Mouse (Mus musculus): ENCODE measurements around the gene Anapc10.
A peak's percentile ranks its signal among the peaks of the same experiment; 100 is the strongest.
"Not testable (repeated sequence)": the region's sequence is repeated elsewhere in the genome, so short reads cannot be mapped to it uniquely, and the experiment has no call there.

Anapc10 gene

DNA sequence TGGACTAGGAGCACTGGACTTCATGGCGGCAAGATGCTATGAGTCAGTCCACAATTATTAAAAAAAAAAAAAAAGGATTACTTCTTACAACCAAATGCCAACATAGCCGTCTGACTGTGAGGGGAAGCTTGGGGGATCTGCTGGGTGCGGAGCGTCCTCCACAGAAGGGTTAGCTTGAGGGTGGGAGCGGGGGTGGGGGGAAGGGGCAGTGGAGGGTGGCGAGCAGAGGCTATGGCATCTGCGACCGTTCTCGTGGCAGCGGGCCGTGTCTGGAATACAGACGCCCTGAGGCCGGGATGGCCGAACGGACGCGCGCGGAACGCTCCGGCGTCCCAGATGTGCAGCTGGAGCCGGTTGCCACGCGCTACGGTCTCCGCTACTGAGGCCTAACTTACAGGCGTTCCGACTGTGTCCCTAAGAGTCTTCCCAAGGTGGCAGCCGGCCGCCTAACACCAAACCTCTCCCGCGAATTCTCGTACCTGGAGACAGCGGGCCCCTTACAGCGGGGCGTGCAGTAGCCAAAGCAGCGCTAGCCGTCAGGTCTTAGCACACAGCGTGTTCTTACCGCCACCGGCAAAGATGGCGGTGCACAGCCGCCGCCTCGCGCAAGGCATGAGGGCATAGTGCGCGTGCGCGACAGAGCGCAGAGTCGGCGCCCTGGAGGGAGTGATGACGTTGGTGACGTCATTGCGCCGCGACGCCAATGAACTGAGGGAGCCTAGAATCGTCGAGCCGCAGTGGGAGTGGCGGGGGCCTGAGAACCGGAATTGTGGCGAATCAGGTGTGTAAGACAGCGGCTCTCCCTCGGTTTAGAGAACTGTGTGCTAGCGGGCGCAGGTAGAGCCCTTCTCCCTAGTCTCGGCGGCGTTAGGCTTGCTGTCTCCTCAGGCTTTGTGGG lies at the start of gene Anapc10, which contains the start of gene Abce1:
Gene Anapc10, plus strand, starts transcription at position 757 of the 898 bp plus-strand sequence.
Gene Abce1, minus strand, starts transcription at position 677 of the 898 bp plus-strand sequence.
- peak; percentile 98 for DNase-seq (ENCODE audit: low spot score)

DNA sequence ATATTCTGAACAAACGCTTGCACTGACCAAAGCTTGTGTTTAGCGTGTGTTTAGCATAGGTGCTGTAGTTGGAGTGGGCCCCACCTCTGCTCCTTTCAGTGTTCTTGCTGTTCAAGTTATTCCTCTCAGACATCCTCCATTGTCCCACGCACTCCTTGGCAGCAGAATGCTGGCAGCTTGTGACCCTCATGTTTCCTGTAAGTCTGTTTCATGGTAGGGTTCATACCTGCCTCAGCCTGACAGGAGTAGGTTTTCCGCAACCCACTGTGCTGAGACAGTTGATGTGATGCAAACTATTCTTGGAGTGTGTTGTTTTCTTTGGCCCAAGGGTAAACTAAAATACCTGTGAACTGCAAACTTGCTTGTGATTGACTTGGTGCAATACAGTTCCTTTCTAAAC lies 35.2 kb upstream of the Anapc10 start:
- DNase-seq (ENCODE audit: low spot score): no peak

DNA sequence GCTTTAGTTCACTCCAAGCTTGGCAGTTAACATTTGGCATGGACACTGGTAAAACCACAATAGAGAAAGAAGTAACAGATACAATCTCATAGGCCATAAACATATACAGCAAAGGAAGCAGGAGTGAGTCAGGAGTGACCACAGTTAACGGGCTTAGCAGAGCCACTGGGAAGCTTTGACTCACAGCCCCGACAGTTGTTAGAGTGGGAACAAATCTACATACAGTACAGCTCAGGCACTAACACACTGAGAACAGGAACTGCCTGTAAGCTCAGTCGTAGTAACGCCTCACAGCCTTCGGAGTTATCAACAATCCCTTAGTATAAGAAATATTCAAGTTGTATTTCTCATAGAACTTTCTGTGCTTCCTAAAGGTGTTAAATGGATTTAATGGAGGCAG lies 32.6 kb upstream of the Anapc10 start:
- DNase-seq (ENCODE audit: low spot score): no peak

DNA sequence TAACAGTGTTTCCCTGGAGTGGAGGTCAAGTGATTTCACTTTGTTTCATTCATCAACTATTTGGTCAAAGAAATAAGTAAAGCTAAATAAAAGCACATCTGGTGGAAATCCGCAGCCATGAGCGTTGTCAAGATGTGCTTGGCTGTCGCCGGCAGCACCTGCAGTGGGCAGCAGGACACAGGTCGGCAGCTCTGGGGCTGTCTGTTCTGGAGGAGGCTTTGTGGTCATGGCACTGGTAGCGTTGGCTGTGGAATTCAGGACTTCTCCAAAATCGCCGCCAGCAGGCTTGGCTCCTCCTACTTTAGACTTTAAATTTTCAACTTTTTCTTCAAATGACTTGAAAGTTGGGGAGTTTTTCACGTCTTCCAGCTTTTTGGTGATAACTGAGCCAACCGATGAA lies 31.5 kb upstream of the Anapc10 start:
- not testable (repeated sequence) for DNase-seq (ENCODE audit: low spot score)

DNA sequence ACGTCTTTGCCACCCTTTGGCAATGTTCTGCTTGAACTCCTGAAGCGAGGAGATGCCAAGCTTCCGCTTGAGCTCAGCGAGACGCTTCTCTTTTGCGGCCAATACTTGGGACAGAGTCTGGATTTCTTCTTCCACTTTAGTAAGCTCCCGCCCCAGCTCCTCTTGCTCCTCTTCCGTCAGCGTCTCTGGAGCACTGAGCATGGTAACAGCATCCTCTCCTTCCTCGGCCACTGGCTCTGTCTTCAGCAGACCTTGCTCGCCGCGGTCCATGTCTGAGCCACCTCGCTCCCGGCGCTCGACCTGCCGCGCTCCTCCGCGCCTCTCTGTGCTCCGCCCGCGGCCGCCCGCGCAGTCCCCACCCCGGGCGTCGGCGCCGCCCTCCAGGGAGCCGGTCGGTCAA lies 31.1 kb upstream of the Anapc10 start:
- DNase-seq (ENCODE audit: low spot score): peak; percentile 36

DNA sequence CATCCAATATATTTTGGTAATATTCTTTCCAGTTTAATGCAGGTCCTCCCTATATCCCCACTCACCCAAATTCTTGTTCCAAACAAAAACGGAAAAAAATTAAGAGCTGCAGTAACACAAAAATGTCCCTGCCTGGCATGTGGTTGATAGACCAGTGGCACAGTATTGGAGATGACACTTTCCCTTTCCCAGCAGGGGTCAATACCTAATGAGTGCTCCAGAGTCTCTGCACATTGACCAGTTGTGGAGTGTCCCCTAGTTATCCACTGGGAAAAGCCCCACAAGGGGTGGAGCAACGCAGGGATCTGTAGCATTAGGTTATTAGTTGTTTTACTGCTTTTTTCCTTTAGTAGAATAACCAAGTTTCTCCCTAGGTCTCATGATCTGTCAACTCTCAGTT lies 30.7 kb upstream of the Anapc10 start:
- DNase-seq (ENCODE audit: low spot score): no peak

DNA sequence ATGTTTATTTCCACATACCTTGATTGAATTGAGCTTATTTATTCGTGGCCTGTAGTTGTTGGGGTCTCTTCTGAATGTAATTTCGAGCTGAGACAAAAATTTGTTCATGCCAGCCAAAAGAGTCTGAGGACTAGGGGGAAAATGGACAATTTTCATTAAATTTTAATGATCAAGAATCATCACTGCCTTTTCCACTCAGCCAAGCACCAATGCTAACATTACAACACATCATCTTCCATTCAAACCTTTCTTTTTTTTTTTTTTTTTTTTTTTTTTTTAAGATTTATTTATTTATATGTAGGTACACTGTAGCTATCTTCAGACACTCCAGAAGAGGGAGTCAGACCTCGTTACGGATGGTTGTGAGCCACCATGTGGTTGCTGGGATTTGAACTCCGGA lies 25.7 kb upstream of the Anapc10 start:
- not testable (repeated sequence) for DNase-seq (ENCODE audit: low spot score)

DNA sequence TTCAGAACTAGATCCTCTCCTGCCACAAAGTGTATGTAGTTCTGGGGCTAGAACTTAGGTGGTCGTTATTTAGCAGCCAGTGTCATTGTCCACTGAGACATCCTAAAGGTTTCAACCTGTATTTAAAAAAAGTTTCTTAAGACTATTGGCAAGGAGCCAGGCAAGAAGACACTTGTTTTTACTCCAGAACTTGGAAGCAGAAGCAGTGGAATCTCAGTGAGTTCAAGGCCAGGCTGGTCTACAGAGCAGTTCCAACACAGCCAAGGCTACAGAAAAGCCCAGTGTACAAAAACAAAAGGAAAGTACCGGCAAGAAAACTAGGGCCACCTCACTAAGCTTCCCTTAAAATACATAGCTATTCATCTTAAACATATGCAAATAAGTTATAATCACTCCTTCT lies 19.1 kb upstream of the Anapc10 start:
- peak; percentile 10 for DNase-seq (ENCODE audit: low spot score)

DNA sequence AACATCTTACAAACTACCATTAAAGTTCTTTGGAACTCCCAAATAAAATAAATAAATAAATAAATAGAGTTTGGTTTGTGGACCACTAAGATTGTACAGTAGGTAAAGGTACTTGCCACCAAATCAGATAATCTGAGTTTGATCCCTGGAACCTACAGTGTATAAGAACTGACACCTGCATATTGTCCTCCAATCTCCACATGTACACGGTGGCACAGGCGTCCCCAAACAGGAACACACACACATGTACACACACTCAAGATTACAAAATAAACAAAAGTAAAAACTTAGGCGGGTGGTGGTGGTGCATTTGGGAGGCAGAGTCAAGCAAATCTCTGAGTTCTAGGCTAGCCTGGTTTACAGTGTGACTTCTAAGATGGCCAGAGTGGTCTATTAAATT lies 4.9 kb upstream of the Anapc10 start:
- DNase-seq (ENCODE audit: low spot score): no peak

DNA sequence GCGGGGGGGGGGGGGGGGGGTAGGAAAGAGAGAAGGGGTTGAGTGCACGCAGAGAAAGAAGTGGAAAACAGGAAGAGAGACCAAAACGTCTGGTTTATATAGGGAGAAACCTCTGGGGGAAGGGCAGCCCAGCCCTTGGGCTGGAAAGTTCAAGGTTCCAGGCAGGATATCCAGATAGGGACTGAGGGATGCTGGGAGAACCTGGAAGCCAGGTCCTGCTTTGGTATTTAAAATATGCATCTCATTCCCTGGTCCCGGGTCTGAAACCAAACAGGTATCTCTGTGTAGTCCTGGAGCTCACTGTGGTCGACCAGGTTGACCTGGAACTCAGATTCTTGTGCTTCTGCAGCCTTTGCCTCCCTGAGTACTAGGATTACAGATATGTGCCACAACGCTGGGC lies 1.1 kb downstream of the Anapc10 start:
- no peak for DNase-seq (ENCODE audit: low spot score)

DNA sequence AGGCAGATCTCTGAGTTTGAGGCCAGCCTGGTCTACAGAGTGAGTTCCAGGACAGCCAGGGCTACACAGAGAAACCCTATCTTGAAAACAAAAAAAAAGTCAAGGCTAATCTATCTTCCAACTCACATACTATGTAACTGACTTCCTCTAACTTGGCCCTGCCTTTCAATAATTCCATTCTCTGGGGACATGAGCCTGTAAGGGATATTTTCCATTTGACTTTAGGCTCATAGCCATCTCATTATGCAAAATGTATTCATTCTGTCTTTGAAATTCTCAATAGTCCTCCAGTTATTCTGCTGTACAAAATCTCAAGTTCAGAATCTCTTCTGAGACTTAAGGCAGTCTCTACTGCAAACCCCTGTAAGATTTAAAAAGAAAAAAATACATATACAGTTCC lies 9.9 kb downstream of the Anapc10 start:
- DNase-seq (ENCODE audit: low spot score): no peak

DNA sequence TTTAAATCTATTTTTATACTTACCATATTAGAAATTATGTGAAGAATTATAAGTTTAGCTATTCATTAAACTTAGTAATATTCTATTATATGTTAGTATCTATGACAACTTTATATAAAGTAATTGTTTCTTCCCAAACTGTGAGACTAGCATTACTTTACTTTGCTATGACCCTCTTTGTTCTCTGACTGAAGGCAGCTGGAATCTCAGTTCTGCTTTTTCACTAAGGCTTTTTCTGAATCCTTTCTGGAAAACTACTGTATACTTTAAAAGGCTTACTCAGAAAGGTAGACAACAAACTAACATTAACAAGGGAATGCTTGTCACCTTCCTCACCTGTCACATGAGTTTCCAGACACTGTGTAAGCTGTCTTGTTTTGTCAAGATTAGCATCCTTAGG lies 11.7 kb downstream of the Anapc10 start:
- DNase-seq (ENCODE audit: low spot score): no peak

DNA sequence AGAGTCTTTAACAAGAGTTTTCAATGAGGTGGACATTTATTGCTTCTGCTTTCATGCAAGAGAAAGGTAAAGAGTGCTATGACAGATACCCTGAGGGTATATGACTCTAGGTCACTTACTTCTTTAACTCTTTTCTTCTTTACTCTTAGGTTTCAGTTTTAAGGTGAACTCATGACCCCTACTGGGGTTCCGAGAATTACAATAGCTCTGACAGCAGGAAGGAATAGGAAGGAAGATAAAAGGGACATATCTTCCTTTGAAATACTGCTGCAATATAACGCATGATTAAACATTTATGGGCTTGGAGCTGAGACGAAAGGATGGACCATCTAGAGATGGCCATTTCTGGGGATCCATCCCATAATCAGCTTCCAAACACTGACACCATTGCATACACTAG lies 13.0 kb downstream of the Anapc10 start:
- no peak for DNase-seq (ENCODE audit: low spot score)

DNA sequence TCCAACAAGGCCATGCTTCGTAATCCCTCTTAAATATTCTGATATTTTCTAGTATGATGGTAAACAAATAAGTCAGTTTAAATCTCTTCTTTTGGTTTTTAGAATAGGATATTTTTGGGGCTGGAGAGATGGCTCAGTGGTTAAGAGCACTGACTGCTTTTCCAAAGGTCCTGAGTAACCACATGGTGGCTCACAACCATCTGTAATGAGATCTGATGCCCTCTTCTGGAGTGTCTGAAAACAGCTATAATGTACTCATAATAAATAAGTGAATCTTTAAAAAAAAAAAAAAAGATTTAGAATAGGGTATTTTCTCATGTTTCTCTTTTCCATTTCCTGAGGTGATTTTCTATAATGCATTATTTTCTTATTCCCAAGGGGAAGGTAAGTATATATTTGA lies 16.3 kb downstream of the Anapc10 start:
- DNase-seq (ENCODE audit: low spot score): no peak

DNA sequence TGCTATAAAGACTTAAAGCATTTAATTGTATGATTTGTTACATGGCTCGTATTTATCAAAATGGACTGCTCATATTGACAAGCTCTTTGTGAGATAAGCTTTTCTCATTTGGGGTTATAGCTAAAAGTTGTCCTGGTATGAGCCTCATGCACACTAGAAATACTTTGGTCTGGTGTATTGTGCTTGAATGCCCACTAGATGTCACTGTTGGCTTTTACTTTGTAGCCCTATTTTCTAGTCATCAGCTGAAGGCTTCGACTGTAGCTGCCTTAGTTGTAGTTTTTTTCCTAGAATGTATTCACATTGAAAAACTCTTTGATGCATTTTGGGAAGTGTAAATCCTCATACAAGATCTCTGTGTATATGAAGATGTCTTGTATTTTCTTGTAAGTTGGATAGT lies 22.7 kb downstream of the Anapc10 start:
- no peak for DNase-seq (ENCODE audit: low spot score)

DNA sequence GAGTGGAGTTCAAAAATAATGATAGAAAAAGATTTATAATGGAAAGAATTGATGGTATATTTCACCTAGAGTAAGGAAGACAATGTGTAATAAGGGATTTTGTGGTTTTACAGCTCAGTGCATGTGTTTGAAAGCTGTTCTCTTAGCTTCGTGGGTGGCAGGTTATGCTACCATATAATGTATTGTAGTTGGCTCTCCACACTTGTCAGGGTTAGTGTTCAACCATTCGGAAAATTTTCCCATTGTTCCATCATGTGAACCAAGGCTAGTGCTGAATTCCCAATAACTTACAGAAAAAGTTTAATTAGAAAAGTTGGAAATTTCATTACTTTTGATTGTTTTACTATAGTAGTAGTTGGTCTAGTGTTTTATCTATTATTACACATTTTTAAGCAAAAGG lies 36.6 kb downstream of the Anapc10 start:
- DNase-seq (ENCODE audit: low spot score): no peak

DNA sequence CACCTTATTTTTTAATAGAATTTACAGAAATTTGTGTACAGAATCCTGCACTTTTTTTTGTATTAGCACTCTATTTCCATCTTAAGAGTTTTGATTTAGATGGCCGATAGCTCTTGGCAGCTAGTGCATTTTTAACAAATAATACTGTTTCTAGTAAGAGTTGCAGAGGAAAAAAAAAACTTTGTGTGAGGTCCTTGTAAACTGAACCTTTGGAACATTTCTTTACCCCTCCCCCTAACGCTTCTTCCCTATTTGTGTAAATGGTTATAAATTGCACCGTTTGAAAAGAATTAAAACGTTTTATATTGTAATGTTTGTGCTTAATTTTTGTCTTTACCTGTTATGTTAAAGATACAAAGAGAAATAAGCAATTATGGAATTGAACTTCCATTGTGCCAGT lies 37.0 kb downstream of the Anapc10 start:
- no peak for DNase-seq (ENCODE audit: low spot score)

DNA sequence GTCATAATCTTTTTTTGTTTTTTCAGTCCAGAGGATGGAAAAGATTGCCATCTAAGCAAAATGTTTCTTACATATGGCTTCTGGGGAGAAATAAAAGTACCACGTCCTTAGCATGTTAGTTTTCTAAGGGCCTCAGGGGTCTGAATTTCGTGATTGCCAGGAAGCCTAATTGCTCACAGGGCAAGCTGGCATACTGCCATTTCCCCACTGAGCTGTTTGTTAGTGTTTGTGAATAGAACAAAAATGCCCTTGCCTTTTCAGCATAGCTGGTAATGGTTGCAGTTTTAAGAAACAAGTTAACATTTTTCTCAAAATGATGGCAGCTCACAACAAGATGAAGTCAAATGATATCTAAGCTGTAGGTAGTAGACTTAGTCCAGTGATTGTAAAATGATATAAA lies 38.7 kb downstream of the Anapc10 start:
- no peak for DNase-seq (ENCODE audit: low spot score)

DNA sequence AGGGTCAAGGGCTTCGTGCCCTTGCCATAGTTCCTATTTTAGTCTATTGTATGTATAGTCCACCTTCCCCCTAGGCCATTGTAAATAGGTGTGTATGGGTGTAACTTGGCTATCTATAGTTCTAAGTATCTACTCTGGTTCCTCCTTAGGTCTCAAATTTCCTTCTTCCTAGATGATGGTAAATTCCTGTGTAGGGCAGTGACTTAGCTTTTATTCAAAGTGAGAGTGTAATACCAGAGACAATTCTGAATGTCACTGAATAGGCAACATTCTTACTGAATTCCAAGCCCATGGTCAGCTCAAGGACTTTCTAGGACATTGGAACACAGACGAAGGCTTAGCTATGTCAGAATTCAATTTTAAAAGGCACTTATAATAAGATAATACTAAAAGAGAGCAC lies 83.3 kb downstream of the Anapc10 start:
- not testable (repeated sequence) for DNase-seq (ENCODE audit: low spot score)

DNA sequence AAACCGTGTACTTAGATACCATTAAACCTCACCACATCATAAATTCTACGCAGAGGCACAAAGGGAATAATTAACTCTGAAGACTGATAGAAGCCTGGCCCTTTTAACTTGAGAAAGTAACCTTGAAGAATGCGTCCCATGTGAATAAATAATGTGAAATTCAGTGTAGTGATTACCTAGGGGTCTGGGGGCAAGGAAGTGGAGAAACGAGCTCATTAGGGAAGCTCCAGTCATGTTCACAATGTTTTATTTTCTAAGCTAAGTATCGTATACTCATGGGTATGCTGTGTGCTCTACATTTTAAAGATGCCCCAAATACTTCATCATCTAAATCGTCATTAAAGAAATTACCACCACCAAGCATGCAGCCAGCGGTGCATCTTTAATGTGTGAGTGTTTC lies 85.1 kb downstream of the Anapc10 start:
- no peak for DNase-seq (ENCODE audit: low spot score)

DNA sequence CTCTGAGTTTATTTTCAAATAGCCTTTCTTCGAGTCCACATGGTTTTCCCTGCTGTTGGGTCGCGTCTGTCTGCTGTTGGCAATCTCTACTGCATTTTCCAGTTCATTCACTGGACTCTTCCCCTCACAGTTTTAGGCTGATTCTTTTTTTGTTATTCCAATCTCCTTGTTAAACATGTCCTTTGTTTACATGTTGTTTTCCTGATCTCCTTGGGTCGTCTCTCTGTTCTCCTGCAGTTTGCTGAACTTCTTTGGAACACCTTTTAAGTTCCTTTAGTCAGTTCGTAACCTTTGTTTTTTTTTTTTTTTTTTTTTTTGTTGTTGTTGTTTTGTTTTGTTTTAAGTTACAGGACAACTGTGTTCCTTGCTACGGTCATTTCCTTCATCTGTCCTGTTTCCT lies 92.9 kb downstream of the Anapc10 start:
- no peak for DNase-seq (ENCODE audit: low spot score)

DNA sequence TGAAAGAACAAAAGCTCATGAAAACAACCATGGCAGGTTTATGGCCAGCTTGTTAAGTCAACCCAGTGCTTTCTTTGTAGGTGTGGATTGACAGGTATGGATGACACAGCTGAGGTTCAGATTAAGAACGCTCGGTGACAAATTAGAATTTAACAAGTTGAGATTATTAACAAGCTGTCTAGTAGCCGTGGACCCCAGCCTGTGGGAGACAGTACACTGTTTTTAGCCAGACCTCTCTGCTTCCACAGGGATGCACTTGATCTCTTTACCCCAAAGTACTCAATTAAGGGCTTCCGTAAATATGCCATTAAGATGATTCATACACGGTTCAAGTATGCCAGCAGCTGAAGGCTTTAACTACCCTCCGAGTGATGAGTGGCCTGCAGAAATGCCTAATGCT lies 95.4 kb downstream of the Anapc10 start:
- no peak for DNase-seq (ENCODE audit: low spot score)

DNA sequence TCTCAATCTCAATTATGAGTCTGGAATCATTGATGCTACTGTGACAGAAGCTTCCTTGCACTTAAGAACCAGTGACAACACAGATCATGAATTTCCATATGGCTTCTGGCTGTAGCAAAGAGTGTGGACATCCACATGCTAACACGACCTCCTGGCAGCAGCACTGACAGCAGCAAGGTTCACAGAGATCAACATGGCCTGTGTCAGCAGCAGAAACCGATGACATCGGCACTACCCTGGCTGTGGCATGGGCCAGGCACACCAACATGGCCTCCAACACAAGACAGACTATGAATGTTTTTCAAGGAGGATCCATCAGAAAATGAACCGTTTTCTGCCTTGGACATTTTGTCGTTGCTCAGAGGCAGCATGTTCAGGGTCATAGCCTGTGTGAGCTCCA lies 114.9 kb downstream of the Anapc10 start:
- no peak for DNase-seq (ENCODE audit: low spot score)
